7 mouse cellular contexts compared by ENCODE assay signal in genomic region chr3:135439651-135440050, GRCm38 (mm10). TPM values are rescaled to one million over a fixed set of nuclear protein-coding genes. Genes with fewer than 3 reads are reported as not detected.
DNase-seq lines count a peak whose midpoint lies in the region; ATAC-seq and TF ChIP-seq lines count a peak whose summit lies in the region.

No protein-coding gene starts in this region.

- DNase-seq in lung, postnatal 0 days (ENCODE audit: low spot score): no peak
- DNase-seq in lung, postnatal 10 days: no peak
- no peak for DNase-seq in forebrain, embryonic 10.5 days (ENCODE audit: extremely low spot score, low spot score)
- no peak for DNase-seq in limb, embryonic 11.5 days (ENCODE audit: low spot score)
- DNase-seq in urinary bladder, adult 18-20 months (ENCODE audit: low spot score in 2 of 2): no peak
- DNase-seq in gastrocnemius, postnatal 36 days: no peak

- no peaks in the 10 kb centered on the region for H3K27me3 ChIP-seq in lung, postnatal 0 days (replicated peaks; ENCODE audit: insufficient read depth, low read length)
- H3K27me3 ChIP-seq in forebrain, embryonic 10.5 days (ENCODE audit: poor library complexity, severe bottlenecking): no peaks in the 10 kb centered on the region
- no peaks in the 10 kb centered on the region for H3K27me3 ChIP-seq in limb, embryonic 11.5 days (ENCODE audit: control insufficient read depth, insufficient read depth, low read length)
- no peaks in the 10 kb centered on the region for H3K27me3 ChIP-seq in small intestine, adult 2 months (ENCODE audit: control insufficient read depth, insufficient read depth, low read length)

- H3K4me2 ChIP-seq in lung, postnatal 0 days (replicated peaks; ENCODE audit: low read depth, low read length): peak overlapping the region; percentile 66
- peak overlapping the region; percentile 79 for H3K4me2 ChIP-seq in limb, embryonic 11.5 days (ENCODE audit: low read depth, severe bottlenecking)

- TF ChIP-seq EP300 in lung, postnatal 0 days (IDR thresholded peaks at IDR 0.05): no peak; the same call in 1 of the 2 replicates

- 2% methylated on average over 15 of the region's 15 CpGs for WGBS in lung, postnatal 0 days
- 4% methylated on average over 15 of the region's 15 CpGs for WGBS in forebrain, embryonic 10.5 days
- WGBS in limb, embryonic 11.5 days: 5% methylated on average over 15 of the region's 15 CpGs
- under 1% methylated on average over 15 of the region's 15 CpGs for WGBS in small intestine, adult 2 months

- ATAC-seq in lung, postnatal 0 days: no peak
- no peak for ATAC-seq in limb, embryonic 11.5 days (ENCODE audit: insufficient number of reproducible peaks, low FRiP score, low TSS enrichment, low read depth)

- 0 out of 2 replicates have a peak, but pooled peaks cover 2% of the 10 kb centered on the region for H3K4me1 ChIP-seq in lung, postnatal 0 days (ENCODE audit: insufficient read depth, low read depth, low read length)
- H3K4me1 ChIP-seq in forebrain, embryonic 10.5 days: peaks cover 39% of the 10 kb centered on the region
- H3K4me1 ChIP-seq in limb, embryonic 11.5 days (ENCODE audit: control insufficient read depth, insufficient read depth, low read length): peaks cover 10% of the 10 kb centered on the region; the same call in 1 of the 2 replicates
- 0 out of 2 replicates have a peak, but pooled peaks cover 2% of the 10 kb centered on the region for H3K4me1 ChIP-seq in small intestine, adult 2 months (ENCODE audit: control insufficient read depth, insufficient read depth, insufficient read length, low read length)

- peak overlapping the region; percentile 96 for H3K4me3 ChIP-seq in lung, postnatal 0 days (ENCODE audit: low read depth, low read length)
- peak overlapping the region; percentile 85 for H3K4me3 ChIP-seq in forebrain, embryonic 10.5 days
- peak overlapping the region; percentile 85 for H3K4me3 ChIP-seq in limb, embryonic 11.5 days (ENCODE audit: low read depth, low read length)
- H3K4me3 ChIP-seq in small intestine, adult 2 months (ENCODE audit: low read depth, low read length): peak overlapping the region; percentile 100

- no peak for TF ChIP-seq POLR2A in small intestine, adult 2 months (IDR thresholded peaks at IDR 0.05; ENCODE audit: low read depth, low read length)

- H3K27ac ChIP-seq in lung, postnatal 0 days (ENCODE audit: low read length): peak overlapping the region; percentile 100
- peak overlapping the region; percentile 100 for H3K27ac ChIP-seq in forebrain, embryonic 10.5 days
- H3K27ac ChIP-seq in limb, embryonic 11.5 days (replicated peaks; ENCODE audit: low read depth, low read length): no peak overlapping the region
- H3K27ac ChIP-seq in small intestine, adult 2 months (ENCODE audit: insufficient read depth, low read depth, low read length): peak overlapping the region; percentile 100

- no peaks in the 10 kb centered on the region for H3K9me3 ChIP-seq in lung, postnatal 0 days (ENCODE audit: low read length)
- H3K9me3 ChIP-seq in forebrain, embryonic 10.5 days: no peaks in the 10 kb centered on the region
- H3K9me3 ChIP-seq in limb, embryonic 11.5 days (ENCODE audit: control insufficient read depth, low read length): no peaks in the 10 kb centered on the region

- peak overlapping the region; percentile 96 for H3K9ac ChIP-seq in lung, postnatal 0 days (replicated peaks; ENCODE audit: low read depth)
- H3K9ac ChIP-seq in limb, embryonic 11.5 days (ENCODE audit: low read length): peak overlapping the region; percentile 97

- 0 out of 2 replicates have a peak, but pooled peaks cover 3% of the 10 kb centered on the region for H3K36me3 ChIP-seq in lung, postnatal 0 days (ENCODE audit: insufficient read depth, low read length)
- peaks cover 50% of the 10 kb centered on the region for H3K36me3 ChIP-seq in forebrain, embryonic 10.5 days (replicated peaks)
- 0 out of 2 replicates have a peak, but pooled peaks cover 2% of the 10 kb centered on the region for H3K36me3 ChIP-seq in limb, embryonic 11.5 days (ENCODE audit: control insufficient read depth, insufficient read depth, low read length)
- peaks cover 13% of the 10 kb centered on the region for H3K36me3 ChIP-seq in small intestine, adult 2 months (ENCODE audit: control insufficient read depth, insufficient read depth, low read length)

- intact Hi-C loops in gastrocnemius, postnatal 36 days (cut with DNase I): no loop called here

- TF ChIP-seq CTCF in lung, postnatal 0 days (IDR thresholded peaks at IDR 0.05): no peak
- TF ChIP-seq CTCF in small intestine, adult 2 months (IDR thresholded peaks at IDR 0.05; ENCODE audit: extremely low read depth, insufficient read length, insufficient replicate concordance, low read depth, low read length): no peak

RNA-seq across cellular contexts. Expression of gene Ube2d3, which starts 1.7 kb away (rescaled TPM):
- 386 TPM in 2 replicates for polyA plus RNA-seq in lung, postnatal 0 days (2015; fragmentation: Nextera tagmentation; extraction: Ambion mirVana)
- polyA plus RNA-seq in forebrain, embryonic 10.5 days (2016; fragmentation: Nextera tagmentation; extraction: Ambion mirVana): 565 and 588 TPM in 2 replicates
- polyA plus RNA-seq in limb, embryonic 11.5 days (2014; fragmentation: Nextera tagmentation; extraction: Ambion mirVana): 616 and 639 TPM in 2 replicates
- 192 and 259 TPM in 2 replicates for polyA plus RNA-seq in small intestine, adult 2 months (2012; rRNA removed)
- total RNA-seq in gastrocnemius, postnatal 36 days (2021): 100 to 1,000 TPM; 267 to 296 TPM

RNA-seq across cellular contexts. Expression of gene Cisd2, which starts 15.9 kb away (rescaled TPM):
- polyA plus RNA-seq in lung, postnatal 0 days (2015; fragmentation: Nextera tagmentation; extraction: Ambion mirVana): 34.3 and 34.8 TPM in 2 replicates
- polyA plus RNA-seq in forebrain, embryonic 10.5 days (2016; fragmentation: Nextera tagmentation; extraction: Ambion mirVana): 87.8 and 89.8 TPM in 2 replicates
- polyA plus RNA-seq in limb, embryonic 11.5 days (2014; fragmentation: Nextera tagmentation; extraction: Ambion mirVana): 64.7 and 71.3 TPM in 2 replicates
- polyA plus RNA-seq in small intestine, adult 2 months (2012; rRNA removed): 12.4 and 26.6 TPM in 2 replicates
- total RNA-seq in gastrocnemius, postnatal 36 days (2021): 10 to 100 TPM; 25.8 to 30.9 TPM

RNA-seq across cellular contexts. Expression of gene Manba, which starts 45.8 kb away (rescaled TPM):
- 9.2 and 9.9 TPM in 2 replicates for polyA plus RNA-seq in lung, postnatal 0 days (2015; fragmentation: Nextera tagmentation; extraction: Ambion mirVana)
- polyA plus RNA-seq in forebrain, embryonic 10.5 days (2016; fragmentation: Nextera tagmentation; extraction: Ambion mirVana): 3.9 and 4.4 TPM in 2 replicates
- 4.1 and 4.7 TPM in 2 replicates for polyA plus RNA-seq in limb, embryonic 11.5 days (2014; fragmentation: Nextera tagmentation; extraction: Ambion mirVana)
- polyA plus RNA-seq in small intestine, adult 2 months (2012; rRNA removed): 2.0 and 2.6 TPM in 2 replicates
- total RNA-seq in gastrocnemius, postnatal 36 days (2021): 1 to 10 TPM; 3.3 to 4.2 TPM
